In the genomic region with DNA sequence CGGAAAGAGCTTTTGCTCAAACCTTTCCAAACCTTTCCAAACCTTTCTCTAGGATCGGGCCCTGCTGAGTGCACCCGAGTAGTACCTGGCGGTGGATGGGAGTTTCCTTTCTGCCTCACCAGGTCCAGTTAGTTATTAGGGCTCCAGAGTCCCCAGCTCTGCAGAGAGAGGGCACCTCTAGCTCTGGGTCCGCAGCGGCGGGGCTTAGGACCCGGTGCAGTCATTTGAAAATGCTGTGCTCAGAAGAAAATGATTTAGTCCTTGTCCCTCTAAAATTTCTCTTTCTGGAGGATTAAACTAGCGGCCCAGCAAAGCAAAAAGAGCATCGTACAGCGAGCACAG, we compare ENCODE assay signal across 8 mouse cellular contexts. TPM values are rescaled to one million over a fixed set of nuclear protein-coding genes. Genes with fewer than 3 reads are reported as not detected.
DNase-seq lines count a peak whose midpoint lies in the region; ATAC-seq lines count a peak whose summit lies in the region.

No protein-coding gene starts in this region.

- H3K27ac ChIP-seq in hindbrain, embryonic 13.5 days: peak overlapping the region; percentile 96

- peaks cover 15% of the 10 kb centered on the region for H3K4me1 ChIP-seq in hindbrain, embryonic 13.5 days (replicated peaks)

- peak; percentile 53 for ATAC-seq in cerebellum, adult (ENCODE audit: insufficient number of reproducible peaks, low FRiP score, low TSS enrichment)
- ATAC-seq in hindbrain, embryonic 13.5 days (ENCODE audit: low FRiP score): peak; percentile 47

- no peaks in the 10 kb centered on the region for H3K36me3 ChIP-seq in hindbrain, embryonic 13.5 days

- no peak for DNase-seq in cerebellum, adult 9-11 months
- peak; percentile 13 for DNase-seq in left cerebral cortex, adult 11 months (ENCODE audit: low spot score)
- DNase-seq in left cerebral cortex, adult 8-10 months (ENCODE audit: low spot score in 2 of 2): no peak
- DNase-seq in mesoderm, embryonic 11.5 days (ENCODE audit: low read depth, low spot score): peak; percentile 6
- DNase-seq in adipocyte (ENCODE audit: low spot score): no peak
- no peak for DNase-seq in yolk sac, embryonic 10.5 days (ENCODE audit: low spot score)

- peaks cover 7% of the 10 kb centered on the region; the same call in 1 of the 2 replicates for H3K27me3 ChIP-seq in hindbrain, embryonic 13.5 days

- H3K4me3 ChIP-seq in hindbrain, embryonic 13.5 days: peak overlapping the region; percentile 84

- H3K4me2 ChIP-seq in hindbrain, embryonic 13.5 days: peak overlapping the region; percentile 77

- no peaks in the 10 kb centered on the region for H3K9me3 ChIP-seq in hindbrain, embryonic 13.5 days

- WGBS in hindbrain, embryonic 13.5 days: 5% methylated on average over 11 of the region's 11 CpGs

- H3K9ac ChIP-seq in hindbrain, embryonic 13.5 days: peak overlapping the region; percentile 92

RNA-seq across cellular contexts. Expression of a gene that starts 1.3 kb away (rescaled TPM):
- 10 to 100 TPM; 44.8 to 54.6 (median 50.7) TPM for total RNA-seq in left cerebral cortex, adult 8-10 months (2022)
- polyA plus RNA-seq in hindbrain, embryonic 13.5 days (2015; fragmentation: Nextera tagmentation; extraction: Ambion mirVana): 45.3 and 46.5 TPM in 2 replicates

Comparison
In these comparisons a context has a peak if more than half of its experiments do, and no peak if none do; other contexts are left out.
1. DNase-seq: peak in left cerebral cortex, adult 11 months (single experiment) and mesoderm, embryonic 11.5 days (single experiment); none in cerebellum, adult 9-11 months (single experiment), left cerebral cortex, adult 8-10 months (0 of 2), adipocyte (single experiment) and yolk sac, embryonic 10.5 days (single experiment).